Mouse (Mus musculus) c-Kit-positive CD71-positive TER-119-negative erythroid progenitor cells, embryonic 14.5 days (primary cell): ENCODE measurements at regions not wholly inside any gene's neighbourhood (a gene's known extent, or its start where the extent isn't known, plus 50 kb on each side); places are given as distances from the start of the nearest gene placed in this dataset.
A peak's percentile ranks its signal among the peaks of the same experiment; 100 is the strongest.
"Not testable (repeated sequence)": the region's sequence is repeated elsewhere in the genome, so short reads cannot be mapped to it uniquely, and the experiment has no call there.

ENCODE experiments used
- DNase-seq: peaks from one replicate; pipeline ENCODE4 v3.0.0-alpha.2; 2013; ENCODE audit warnings: low read depth

DNA sequence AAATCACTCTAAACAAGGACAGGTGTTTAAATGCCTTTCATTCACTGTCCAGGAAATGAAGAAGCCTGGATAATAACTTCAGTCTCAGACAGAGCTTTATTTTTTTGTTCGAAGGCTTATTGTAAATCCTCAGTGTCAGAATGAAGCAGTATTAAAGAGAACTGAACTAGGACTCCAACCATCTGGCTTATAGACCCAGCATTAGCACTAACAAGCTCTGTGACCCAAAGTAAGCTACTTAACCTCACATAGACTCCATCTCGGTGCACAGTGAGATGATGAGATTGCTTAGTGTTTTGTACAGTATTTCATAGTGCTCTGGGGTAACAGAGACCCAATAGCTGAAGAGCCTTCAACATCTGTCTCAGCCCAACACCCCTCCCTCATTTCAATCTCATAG is 738.2 kb upstream of the Map3k7 start:
- DNase-seq, result no peak

DNA sequence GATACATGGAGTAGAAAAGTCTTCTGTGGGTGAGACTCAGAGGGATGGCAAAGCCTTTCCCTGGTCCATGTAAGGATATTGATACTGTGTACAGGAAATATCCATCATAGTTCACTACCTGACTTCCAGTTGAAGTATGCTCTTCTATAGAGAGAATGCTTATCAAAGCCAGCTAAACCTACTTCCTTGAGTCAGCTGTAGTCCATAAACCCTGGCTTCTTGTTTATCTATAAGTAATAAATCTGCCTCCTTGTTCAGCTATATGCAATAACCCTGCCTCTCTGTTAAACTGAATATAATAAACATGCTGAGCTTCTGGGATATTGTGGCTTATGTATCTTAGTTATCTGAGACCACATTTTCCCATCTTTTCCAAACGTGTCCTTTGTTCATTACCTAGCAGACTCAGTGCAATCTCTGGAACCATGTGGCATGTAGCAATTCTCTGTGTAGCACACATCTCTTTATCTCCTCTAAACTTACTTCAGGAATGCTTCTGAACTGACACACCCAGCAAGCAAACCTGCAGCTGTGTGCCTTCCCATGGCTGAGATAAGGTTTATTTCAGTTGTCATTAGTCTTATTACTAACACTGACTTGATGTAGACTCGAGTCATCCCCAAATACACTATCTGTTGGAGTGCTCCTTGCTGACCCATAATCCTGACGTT is 694.9 kb upstream of the Map3k7 start:
- DNase-seq, result peak; percentile 0

DNA sequence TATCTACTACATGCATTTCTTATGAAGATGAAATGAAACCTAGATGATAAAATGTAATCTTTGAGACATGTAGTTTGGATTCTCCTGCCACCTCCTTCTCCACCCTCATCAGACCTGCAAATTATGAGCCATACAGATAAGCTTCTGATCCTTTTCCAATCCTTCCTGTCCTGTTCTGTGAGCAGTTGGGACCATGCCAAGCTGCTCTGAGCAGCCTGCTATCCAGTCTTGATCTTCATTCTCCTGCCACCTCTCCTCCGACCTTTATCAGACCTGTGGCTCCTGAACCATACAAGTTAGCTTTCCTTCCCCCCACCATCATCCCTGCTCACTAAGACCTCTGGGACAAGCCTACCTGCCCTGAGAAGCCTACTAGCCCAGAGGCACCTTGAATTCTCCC is 689.8 kb upstream of the Map3k7 start:
- no peak for DNase-seq

DNA sequence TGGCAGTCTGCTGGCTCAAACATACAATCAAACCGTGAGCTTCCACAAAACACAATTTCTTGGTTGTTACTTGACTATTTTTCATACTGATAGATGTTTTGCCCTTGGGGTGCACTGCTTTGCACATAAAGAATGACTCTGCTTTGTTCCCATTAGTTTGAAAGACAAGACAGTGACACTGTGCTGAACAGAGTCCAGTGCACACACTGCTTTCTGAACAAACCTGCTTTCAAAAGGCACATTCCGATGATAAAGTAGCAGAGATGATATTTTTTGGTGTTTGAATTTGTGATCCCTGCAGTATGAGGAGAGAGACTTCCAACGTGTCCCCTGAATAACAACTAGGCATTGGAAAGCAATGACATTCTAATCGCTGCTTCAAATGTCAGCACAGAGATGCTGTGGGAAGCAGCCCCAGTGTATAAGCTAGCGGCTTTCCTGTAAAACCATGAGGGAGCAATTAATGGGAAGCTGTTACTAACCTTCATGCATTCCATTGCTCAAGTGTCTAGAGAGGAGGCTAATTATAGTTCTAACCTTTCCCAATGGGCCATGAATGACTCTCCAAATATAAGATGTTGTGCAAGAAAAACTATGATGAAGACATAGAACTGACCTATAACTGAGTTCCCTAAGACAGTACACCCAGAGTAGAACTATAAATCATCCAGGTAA is 673.5 kb upstream of the Map3k7 start:
- DNase-seq, result no peak

DNA sequence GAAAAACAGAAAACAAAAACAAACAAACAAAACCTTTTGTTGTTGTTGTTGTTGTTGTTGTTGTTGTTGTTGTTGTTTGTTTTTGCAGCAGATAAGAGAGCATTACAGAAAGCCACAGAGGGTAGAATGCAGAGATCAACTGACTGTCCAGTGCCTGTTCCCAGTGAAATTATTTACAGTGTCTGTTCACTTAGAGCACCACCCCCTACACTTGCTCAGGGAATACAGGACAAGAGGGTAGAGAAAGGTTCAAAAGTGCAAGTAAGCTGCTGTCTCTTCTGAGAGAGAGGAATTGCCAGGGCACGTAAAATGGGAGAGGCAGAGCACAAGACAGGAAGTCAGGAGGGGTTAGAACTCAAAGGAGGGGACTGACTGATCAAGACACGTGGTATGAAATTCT is 670.1 kb upstream of the Map3k7 start:
- no peak for DNase-seq

DNA sequence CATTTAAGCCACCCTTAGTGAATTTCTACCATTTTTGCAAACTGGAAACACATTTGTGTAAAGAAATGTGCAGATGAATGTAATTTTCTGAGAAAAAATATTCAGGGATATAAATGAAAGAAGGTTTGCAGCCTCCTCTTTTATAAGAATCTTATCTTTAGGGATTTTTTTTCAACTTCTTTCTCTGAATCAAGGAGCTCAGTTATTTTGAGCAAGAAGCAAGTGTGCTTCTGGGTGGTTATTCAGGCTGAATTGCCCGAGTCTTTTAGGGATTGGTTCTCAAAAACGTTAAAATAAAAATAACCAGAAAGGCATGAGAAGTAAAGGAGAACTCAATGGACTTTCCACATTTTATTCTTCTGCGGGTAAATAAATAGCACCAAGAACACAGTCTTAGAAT is 666.0 kb upstream of the Map3k7 start:
- DNase-seq, result no peak

DNA sequence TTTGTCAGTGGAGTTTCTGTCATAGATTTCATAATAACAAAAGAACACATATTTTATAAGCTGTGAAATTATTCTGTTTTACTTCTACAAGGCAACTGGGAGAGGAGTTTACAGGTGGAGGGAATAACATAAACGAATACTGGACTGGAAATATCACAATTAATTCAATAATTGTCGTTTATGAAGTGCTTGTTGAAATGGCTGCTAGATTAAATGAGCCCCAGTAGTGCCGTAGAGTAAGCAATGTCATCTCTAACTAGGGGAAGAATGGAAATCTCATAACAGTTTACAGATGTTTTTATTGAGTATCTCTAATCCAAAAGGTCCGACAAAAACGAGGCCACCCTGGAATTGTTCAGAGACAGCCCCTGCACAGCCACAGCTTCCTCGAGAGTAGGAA is 644.6 kb upstream of the Map3k7 start:
- DNase-seq, result no peak

DNA sequence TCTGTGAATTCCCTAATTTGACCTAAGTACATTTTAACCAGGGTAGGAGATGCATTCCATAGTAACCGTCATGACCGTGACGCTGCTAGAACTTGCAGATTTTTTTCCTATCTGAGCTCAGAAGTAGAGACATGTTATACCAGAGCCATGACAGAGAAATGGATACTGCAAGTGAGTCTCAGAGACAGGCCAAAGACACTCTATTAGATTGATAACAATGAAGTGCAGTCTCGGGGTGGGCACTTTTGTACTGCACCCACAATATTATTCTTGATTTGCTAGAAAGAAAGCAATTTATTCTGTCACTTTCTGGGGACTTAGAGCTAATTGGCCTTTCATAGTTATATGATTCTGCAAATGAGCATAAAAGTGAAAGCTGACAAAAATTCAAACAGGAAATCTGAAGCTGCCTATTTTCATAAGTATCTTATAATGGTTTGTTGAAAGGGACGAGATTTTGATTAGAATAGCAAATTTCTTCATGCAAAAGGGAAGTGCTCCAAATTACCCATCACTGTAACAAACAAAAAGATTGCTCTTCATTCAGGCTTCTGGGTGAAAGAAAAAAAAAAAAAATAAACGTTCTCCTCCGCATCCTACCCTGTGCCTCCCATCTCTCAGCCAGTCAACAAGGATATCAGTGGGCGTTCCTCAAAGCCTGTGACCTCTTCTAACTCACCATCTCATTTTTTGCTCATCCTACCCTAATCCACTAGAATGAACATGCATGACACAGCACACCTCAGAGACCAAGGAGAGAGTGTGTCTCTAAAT is 643.0 kb upstream of the Map3k7 start:
- DNase-seq, result no peak

DNA sequence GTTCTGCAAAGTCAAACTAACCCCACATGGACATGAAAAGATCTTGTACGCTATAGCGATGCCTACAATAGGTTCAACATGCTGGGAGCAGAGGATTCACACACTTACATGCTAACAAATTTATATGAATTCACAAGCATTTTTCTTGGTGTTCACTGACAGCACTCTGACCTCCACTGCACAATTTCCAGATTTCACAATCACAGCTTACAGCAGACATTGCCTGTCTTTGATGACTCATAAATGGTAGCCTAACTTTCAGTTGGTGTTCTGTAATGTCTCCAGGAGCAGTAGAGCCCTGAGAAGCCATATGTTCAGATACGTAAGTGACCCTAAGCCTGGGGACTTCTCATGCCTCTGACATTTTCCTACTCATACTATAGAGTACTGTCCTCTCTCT is 640.1 kb upstream of the Map3k7 start:
- no peak for DNase-seq

DNA sequence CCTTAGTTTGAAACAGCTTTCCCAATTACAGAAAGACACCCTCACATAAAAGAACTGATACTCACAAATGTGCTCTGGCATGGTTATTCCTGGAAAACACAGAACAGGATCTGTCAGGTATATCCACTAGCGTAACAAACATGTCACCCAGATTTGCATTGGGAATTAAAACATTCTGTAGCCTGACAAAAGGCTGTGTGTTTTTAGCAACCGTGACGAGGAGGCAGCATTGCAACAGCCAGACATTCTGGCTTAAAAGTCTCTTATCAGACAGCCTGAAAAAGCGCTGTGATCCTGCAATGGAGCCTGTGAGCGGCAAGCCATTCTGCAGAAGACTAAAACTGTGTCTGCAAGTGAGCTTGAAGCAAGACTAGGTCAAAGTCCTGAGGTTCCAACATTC is 635.1 kb upstream of the Map3k7 start:
- DNase-seq, result no peak

DNA sequence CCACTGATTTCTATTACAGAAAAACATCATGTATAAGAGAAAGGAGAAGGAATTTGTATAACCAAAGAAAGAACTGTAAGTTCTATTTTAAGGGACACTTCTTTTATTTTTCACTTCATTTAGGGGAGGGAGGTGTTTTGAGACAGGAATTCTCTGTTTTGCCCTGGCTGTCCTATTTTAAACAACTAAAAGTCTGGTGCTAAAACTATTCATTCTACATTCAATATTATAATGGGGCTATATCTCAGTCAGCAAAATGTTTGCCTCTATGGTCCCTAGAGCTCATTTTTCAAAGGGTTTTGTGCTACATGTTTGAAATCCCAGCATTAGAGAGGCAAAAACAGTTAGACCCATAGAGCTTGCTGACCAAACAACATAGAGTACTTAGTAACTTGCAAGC is 632.8 kb upstream of the Map3k7 start:
- DNase-seq, result no peak

DNA sequence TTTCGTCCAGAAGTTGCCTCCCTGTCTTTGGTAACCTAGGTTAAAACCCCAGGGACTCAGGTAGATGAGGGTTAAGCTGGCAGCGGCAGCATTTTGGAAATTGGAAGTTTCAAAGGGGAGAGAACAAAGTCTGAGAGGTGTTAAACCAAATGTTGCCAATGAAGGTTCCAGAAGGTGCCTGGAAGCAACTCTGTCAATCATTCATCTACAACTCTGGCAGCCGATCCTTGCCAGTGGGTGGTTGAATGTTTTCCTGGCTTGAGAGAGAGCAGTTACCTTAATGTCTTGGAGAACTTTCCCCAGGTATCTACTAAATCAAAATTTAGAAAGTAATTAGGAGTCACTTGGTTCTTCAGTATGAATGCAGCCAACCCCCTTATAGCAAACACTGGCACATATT is 628.2 kb upstream of the Map3k7 start:
- DNase-seq, result no peak

DNA sequence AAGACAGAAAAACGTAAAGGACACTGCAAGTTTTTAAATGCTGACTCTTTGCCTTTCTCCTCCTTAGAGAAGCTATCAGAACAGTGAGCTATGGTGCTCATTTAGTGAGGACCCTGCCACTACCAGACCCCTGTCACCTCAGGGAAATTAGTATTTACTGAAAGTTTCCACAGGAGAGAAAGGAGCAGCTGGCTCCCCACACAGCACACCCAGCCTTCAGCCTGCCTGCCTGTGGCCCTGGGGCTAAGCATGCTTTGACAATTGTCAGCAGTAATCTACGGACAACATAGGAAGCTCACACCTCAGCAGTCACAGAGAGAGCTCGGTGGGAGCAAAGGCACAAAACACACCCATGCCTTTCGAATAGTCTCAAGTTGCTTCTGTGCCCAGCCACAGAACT is 625.9 kb upstream of the Map3k7 start:
- no peak for DNase-seq

DNA sequence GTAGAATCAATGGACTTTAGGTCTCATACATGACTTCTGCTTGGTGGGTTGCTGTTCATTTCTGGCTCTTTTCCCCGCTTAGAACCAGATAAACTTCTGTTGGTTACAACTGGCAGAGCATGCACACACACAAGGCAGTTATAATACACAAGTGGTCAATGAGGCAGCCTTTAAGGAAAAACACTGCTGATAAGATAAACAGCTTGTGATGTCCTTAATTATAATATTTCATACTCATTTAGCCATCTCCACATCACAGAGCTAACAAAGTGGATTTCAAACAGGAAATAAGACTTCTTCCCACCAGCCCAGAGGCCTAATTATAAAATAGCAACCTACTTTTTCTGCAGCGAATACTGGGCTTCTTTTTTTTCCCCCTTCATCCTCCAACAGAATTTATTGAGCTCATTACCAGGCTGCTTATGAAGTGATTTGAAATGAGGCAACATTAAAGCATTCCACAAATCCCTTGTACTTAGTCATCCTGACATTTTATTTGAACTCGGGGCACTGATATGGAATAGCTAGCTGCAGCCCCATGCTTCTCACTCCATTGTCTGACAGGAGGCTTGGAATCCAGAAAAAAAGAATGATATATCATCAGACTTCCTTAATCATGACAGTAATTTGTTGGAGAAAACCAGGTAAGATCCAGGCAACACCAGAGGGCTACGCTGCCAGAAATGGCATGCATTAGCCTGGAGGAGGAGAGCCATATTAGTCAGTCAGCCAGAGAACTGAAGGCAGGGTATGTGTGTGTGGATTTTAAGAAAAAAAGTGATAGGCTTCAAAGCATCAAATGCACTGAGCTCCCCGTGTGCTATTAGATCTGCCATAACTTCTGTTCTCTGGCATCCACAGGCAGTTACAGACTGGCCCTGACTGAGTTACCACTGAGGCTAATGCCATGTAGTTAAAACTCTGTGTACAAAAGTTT is 620.3 kb upstream of the Map3k7 start:
- no peak for DNase-seq

DNA sequence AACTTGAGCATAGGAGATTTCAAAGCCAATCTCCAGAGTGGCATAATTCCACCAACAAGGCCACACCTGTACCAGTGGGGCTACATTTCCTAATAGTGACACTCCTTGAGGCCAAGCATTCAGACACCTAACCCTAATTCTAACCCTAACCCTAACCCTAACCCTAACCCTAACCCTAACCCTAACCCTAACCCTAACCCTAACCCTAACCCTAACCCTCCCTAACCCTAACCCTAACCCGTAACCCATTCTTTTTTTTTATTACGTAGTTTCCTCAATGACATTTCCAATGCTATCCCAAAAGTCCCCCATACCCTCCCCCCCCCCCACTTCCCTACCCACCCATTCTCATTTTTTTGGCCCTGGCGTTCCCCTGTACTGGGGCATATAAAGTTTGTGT is 609.9 kb upstream of the Map3k7 start:
- DNase-seq, result not testable (repeated sequence)

DNA sequence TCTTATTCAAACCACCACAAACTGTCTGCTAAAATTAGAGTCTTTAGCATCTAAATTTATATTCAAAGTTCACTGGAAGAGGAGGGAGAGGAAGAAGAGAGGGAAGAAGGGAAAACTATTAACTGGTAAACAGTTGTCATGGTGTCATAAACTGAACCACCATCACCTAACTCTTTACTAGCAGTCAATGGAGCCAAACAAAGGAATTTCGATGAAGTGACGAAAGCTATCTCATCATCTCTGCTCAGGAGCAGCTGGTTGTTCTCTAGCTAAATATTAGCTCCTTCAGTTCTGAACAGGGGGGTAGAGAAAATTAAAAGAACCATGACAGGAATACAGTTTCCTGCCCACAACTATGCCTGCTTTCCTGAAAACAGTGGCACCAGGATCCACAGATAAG is 608.9 kb upstream of the Map3k7 start:
- no peak for DNase-seq

DNA sequence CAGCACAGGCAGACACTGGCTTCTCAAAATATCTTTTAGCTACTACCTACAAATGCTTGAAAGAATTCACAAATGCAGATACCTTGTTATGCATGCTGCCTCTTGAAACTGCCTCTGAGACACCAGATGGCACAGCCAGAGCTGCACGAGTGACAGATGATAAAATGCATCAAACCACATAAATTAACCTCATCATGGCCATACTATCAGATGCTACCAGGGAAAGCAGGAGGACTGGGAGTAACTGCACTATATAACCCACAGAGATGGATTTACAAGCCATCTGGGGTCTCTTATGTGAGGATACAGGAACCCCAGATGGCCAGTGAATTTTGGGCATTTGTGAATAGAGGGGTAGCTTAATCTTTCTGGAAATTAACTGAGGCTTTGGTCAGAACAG is 597.7 kb upstream of the Map3k7 start:
- no peak for DNase-seq

DNA sequence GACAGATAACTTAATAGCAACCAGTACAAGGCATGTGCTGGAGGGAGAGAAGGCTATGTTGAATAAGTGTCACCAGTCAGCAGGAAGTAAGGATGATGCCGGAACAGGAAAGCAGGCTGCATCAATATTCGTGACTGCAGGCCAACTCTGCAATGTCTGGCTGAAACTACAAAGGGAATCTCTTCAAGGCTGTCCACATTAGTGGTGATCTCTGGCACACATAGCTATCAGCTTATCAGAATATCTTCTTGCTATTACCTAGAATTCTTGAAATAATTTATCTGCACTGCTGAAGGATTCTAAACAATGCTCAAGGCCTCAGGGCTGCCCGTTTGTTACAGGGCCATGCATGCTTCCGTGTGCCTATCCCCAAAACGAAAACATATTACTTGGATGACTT is 596.9 kb upstream of the Map3k7 start:
- no peak for DNase-seq

DNA sequence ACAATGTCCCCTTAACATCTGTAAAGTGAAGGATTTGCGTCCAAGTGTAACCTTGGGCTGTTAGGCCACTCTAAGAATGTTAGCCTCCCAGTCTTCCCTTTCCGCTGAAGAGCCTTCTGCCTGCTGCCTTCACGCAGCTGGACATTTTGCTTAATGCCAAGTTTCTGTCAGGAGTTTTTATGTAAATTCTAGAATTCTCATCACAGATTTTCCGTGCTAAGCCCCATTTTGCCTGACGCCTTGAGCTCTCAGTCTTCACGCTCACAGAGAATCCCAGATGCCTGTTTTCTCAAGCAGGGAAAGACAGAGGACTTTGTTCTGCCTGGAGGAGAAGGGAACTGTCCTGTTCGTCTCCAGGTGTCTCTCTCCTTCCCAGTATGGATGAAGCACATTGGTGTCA is 593.8 kb upstream of the Map3k7 start:
- no peak for DNase-seq

DNA sequence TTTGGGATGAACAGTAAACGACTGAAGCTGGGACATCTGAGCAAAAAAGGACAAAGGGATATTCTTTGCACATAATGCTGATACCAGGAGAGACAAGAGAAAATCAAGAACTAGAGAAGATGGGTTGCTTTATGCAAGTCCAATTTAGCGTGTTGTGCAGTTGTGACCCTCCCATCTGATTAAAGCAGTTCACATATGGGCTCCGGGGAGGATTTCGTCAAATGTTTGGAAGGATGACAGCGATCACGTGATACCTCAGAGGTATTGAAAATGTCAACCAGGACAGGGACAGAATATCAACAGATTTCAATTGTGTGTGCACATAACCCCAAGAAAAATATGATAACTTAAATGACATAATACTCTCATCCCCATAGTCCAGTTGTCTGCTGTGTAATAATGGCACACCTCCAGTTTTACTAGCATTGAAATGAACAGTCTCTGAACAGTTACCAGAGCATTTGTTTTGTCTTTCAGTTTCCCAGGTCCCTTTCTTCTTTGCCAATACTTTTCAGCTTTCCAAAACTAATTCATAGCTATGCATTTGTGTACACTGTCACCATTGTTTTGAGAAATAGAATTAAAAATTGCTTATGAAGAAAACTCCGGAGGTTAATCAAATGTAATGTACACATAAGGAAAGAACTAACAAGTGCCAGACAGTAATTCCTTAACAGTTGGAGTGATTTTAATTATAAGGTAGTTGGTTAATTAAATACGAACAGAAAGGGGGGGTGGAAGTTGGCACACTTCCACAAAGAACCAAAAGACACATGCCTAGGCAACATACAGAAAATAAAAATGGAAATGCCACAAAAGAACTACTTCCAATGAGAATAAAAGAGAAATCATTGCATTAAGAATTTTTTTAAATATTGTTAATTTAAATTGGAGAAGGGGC is 582.6 kb upstream of the Map3k7 start:
- DNase-seq, result no peak

DNA sequence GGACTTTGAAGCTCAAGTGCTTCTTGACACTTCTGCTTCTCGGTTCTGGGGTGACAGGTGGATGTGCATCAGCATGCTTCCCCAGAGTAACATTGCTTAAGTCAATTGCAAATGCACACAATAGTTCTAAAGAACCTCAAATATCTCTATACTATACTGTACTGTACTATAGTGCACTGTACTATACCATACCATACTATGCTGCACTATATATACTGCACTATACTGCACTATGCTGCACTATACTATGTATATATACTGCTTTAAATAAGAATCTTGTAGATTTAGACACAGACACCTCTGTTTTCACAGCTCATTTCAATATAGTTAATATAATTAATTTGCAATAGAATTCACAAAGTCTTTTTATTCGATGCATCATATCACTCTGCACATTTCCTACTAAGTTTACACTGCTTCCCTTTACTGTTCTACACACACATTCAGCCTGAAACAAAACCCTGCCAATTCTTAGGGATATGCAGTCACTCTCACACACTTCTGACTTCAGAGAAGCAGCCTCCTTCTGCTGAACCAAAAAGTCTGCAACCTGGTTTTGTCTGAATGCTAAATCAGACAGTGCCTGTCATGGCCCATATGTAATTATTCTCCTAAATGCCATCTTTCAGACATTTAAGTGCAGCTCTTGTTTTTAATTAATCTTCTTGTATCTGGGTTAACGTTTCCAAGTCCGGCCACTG is 570.8 kb upstream of the Map3k7 start:
- no peak for DNase-seq
